Mouse (Mus musculus): ENCODE measurements around the gene Adam34. TPM values are rescaled to one million over a fixed set of nuclear protein-coding genes. Genes with fewer than 3 reads are reported as not detected.
"Not testable (repeated sequence)": the region's sequence is repeated elsewhere in the genome, so short reads cannot be mapped to it uniquely, and the experiment has no call there.

Gene Adam34
- not detected in 2 replicates for polyA plus RNA-seq (2015; fragmentation: Nextera tagmentation; extraction: Ambion mirVana)

DNA sequence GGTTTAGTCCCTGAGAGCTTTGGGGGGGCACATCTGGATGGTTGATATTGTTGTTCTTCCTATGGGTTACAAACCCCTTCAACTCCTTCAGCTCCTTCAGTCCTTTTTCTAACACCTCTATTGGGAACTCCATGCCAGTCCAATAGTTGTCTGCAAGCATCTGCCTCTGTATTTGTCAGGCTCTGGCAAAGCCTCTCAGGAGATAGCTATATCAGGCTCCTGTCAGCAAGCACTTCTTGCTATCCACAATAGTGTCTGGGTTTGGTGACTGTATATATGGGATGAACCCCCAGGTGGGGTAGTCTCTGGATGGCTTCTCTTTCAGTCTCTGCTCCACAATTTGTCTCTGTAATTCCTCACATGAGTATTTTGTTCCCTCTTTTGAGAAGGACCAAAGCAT is at the start of gene Adam34:
Gene Adam34, minus strand, starts transcription at position 101 of the 400 bp plus-strand sequence.
- H3K4me3 ChIP-seq (replicated peaks): no peak within 1 kb of the TSS
- no peak within 1 kb of the TSS for H3K27ac ChIP-seq
- H3K9ac ChIP-seq: no peak within 1 kb of the TSS
- ATAC-seq (replicated peaks; ENCODE audit: low FRiP score): no peak
- no peaks in the 10 kb centered on the region for H3K4me1 ChIP-seq
- no peak within 1 kb of the TSS for H3K4me2 ChIP-seq
- no peaks in the 10 kb centered on the region for H3K9me3 ChIP-seq (replicated peaks)
- no peaks in the 10 kb centered on the region for H3K36me3 ChIP-seq
- H3K27me3 ChIP-seq: no peaks in the 10 kb centered on the region

DNA sequence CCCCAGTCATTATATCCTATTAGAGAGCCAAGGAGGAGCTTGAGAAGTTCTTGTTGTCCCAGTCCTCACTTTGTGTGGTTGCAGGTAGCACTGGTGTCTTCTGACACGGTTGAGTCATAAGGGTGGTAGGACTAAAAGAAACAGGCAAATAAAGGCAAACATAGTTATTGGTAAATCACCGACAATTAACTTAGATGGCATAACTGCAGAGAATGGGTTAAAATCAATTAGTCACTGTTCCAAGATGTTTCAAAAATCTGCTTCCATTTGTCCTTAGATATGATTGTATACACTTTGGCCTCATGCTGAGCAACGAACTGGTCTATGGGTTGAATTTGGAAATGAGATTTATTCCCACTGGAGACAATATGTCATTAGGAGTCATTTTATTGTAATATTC is 82.7 kb downstream of the Adam34 start, which contains the start of gene Gm5346:
Gene Gm5346, minus strand, starts transcription at position 101 of the 400 bp plus-strand sequence.
- Histone ChIP-seq H3K4me3 (replicated peaks) (no peak within 1 kb of the TSS), H3K4me2 (no peak within 1 kb of the TSS), H3K27me3 (no peaks in the 10 kb centered on the region), H3K36me3 (no peaks in the 10 kb centered on the region), H3K27ac (no peak within 1 kb of the TSS), H3K9me3 (replicated peaks) (no peaks in the 10 kb centered on the region), H3K4me1 (no peaks in the 10 kb centered on the region), H3K9ac (no peak within 1 kb of the TSS)
- WGBS: 89% methylated on average over 3 of the region's 3 CpGs
- ATAC-seq (replicated peaks; ENCODE audit: low FRiP score): no peak

DNA sequence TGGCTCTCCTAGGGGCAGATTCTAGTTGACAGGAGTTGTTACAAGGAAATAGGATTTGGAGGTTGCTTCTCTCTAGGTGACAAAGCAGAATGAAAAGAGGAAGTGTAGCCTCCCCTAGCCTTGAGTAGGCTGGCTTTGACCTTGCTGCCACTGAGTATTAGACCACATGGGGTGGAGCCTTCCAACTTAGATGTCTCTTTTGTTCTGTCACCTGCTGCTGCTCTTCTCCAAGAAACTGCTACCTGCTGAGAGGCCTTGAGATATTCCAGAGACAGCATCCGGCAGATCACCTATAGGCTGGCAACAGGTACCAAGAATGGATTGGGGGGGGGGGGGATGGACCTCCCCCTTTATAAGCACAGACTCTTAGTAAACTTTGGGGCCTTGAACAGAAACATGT is 93.8 kb downstream of the Adam34 start:
- no peak overlapping the region for H3K4me3 ChIP-seq (replicated peaks)
- no peak overlapping the region for H3K9ac ChIP-seq
- H3K9me3 ChIP-seq (replicated peaks): no peaks in the 10 kb centered on the region
- H3K4me2 ChIP-seq: no peak overlapping the region
- no peak overlapping the region for H3K27ac ChIP-seq
- H3K36me3 ChIP-seq: no peaks in the 10 kb centered on the region
- no peaks in the 10 kb centered on the region for H3K4me1 ChIP-seq
- 89% methylated on average over 1 of the region's 1 CpGs for WGBS
- H3K27me3 ChIP-seq: no peaks in the 10 kb centered on the region
- no peak for ATAC-seq (replicated peaks; ENCODE audit: low FRiP score)

DNA sequence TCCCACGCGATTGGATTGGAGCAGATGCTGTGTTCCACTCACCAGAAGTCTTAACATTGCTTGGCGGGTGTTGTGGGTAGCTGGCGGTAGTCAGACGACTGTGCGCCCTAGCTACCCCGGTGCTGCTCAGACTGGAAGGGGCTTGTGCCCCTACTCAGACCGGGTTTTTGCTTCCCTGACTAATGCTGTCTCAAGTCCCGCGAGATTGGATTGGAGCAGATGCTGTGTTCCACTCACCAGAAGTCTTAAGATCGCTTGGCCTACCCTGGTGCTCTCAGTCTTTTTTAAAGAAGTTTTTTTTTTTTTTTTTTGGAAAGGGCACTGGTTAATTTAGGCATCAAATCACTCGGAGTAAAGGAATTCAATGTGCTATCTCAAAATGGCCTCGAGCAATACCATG is 106.2 kb downstream of the Adam34 start:
- not testable (repeated sequence) for H3K9ac ChIP-seq; H3K9me3 ChIP-seq (replicated peaks); H3K4me1 ChIP-seq; ATAC-seq (replicated peaks; ENCODE audit: low FRiP score); H3K36me3 ChIP-seq; H3K4me3 ChIP-seq (replicated peaks); H3K27ac ChIP-seq; H3K4me2 ChIP-seq; H3K27me3 ChIP-seq
- 82% methylated on average over 13 of the region's 13 CpGs for WGBS

DNA sequence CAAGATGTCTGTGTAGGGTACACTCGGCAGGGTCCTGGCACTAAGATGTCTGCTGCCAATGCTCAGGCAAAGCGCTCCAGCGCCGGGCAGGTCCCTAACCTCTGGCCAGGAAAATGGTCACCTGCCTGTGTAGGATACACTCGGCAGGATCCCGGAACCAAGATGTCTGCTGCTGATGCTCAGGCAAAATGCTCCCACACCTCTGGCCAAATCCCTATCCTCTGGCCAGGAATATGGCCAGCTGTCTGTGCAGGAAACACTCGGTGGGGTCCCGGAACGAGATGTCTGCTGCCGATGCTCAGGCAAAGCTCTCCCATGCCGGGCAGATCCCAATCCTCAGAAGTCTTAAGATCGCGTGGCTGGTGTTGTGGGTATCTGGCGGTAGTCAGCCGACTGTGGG is 106.7 kb downstream of the Adam34 start:
- not testable (repeated sequence) for H3K27ac ChIP-seq; H3K9me3 ChIP-seq (replicated peaks); H3K4me2 ChIP-seq; H3K27me3 ChIP-seq; H3K9ac ChIP-seq; H3K4me3 ChIP-seq (replicated peaks); ATAC-seq (replicated peaks; ENCODE audit: low FRiP score); H3K4me1 ChIP-seq; H3K36me3 ChIP-seq
- 96% methylated on average over 15 of the region's 15 CpGs for WGBS

Other genes with a start within 250 kb of the Adam34 start
- gene Adam26b, start 181.9 kb downstream of the Adam34 start, polyA plus RNA-seq (2015; fragmentation: Nextera tagmentation; extraction: Ambion mirVana): not detected in 2 replicates
- not detected in 2 replicates for gene Adam26a, start 133.3 kb downstream of the Adam34 start, polyA plus RNA-seq (2015; fragmentation: Nextera tagmentation; extraction: Ambion mirVana)
- gene Gm5346, start 82.8 kb downstream of the Adam34 start, polyA plus RNA-seq (2015; fragmentation: Nextera tagmentation; extraction: Ambion mirVana): not detected in 2 replicates

Measured in kidney, embryonic 15.5 days (tissue).